In genomic region chr14:28419188-28419587, GRCm38 (mm10) we compare ENCODE assay signal across 27 mouse cellular contexts.
DNase-seq lines count a peak whose midpoint lies in the region; ATAC-seq and TF ChIP-seq lines count a peak whose summit lies in the region.
"Had no signal": no experiment of that assay in that cellular context is flagged by ENCODE, and none has a peak within 500 bp of the region (broad histone marks: within the 10 kb centered on the region; RNA-seq: fewer than 3 reads in every experiment).

No protein-coding gene starts in this region.

- no peaks in the 10 kb centered on the region for H3K27me3 ChIP-seq in forebrain, embryonic 14.5 days (replicated peaks; ENCODE audit: control insufficient read depth, insufficient read depth, low read length)
- H3K27me3 ChIP-seq in forebrain, embryonic 12.5 days = 0 out of 2 replicates have a peak, but pooled peaks cover 4% of the 10 kb centered on the region
- no peaks in the 10 kb centered on the region for H3K27me3 ChIP-seq in forebrain, postnatal 0 days (ENCODE audit: insufficient read depth, low read length)
- H3K27me3 ChIP-seq in forebrain, embryonic 11.5 days (ENCODE audit: control insufficient read depth, insufficient read depth, low read length) = no peaks in the 10 kb centered on the region; the same call in 1 of the 2 replicates
- peaks cover 4% of the 10 kb centered on the region; the same call in 1 of the 2 replicates for H3K27me3 ChIP-seq in limb, embryonic 10.5 days (ENCODE audit: low read depth, poor library complexity, severe bottlenecking)
- H3K27me3 ChIP-seq: CH12.LX; embryonic facial prominence, embryonic 13.5 days; hindbrain, embryonic 12.5 days; Patski had no signal

- no peak for TF ChIP-seq POLR2A in brain, embryonic 14.5 days (IDR thresholded peaks at IDR 0.05; ENCODE audit: borderline replicate concordance, extremely low read depth, insufficient read depth, insufficient read length, poor library complexity, severe bottlenecking)

- peak; percentile 68 for DNase-seq in forebrain, embryonic 14.5 days (ENCODE audit: low spot score)
- DNase-seq in forebrain, postnatal 0 days = peak; percentile 45
- no peak for DNase-seq in forebrain, embryonic 11.5 days (ENCODE audit: low spot score)
- DNase-seq in brain, embryonic 14.5 days (ENCODE audit: low read depth) = peak; percentile 65
- DNase-seq in limb, embryonic 10.5 days (ENCODE audit: low spot score) = no peak
- no peak for DNase-seq in embryo, embryonic 10 days (ENCODE audit: low spot score)
- DNase-seq: adrenal gland, postnatal 10 days; adrenal gland, postnatal 36 days; B cell, adult 2 months; cerebellum, adult 11-12 months; cerebellum, adult 8-10 months; cerebellum, postnatal 36 days; gastrocnemius, adult 2 months; gastrocnemius, postnatal 25 days; heart, adult 18-20 months; heart, postnatal 14 days; kidney, adult 8-10 months had no signal

- no peaks in the 10 kb centered on the region for H3K9me3 ChIP-seq in forebrain, embryonic 14.5 days (replicated peaks; ENCODE audit: control insufficient read depth, low read length)
- H3K9me3 ChIP-seq in forebrain, embryonic 12.5 days = no peaks in the 10 kb centered on the region
- no peaks in the 10 kb centered on the region for H3K9me3 ChIP-seq in forebrain, postnatal 0 days (ENCODE audit: low read length)
- no peaks in the 10 kb centered on the region for H3K9me3 ChIP-seq in forebrain, embryonic 11.5 days (ENCODE audit: control insufficient read depth, low read length)
- no peaks in the 10 kb centered on the region for H3K9me3 ChIP-seq in limb, embryonic 10.5 days (replicated peaks)
- H3K9me3 ChIP-seq: embryonic facial prominence, embryonic 13.5 days; heart, embryonic 13.5 days; hindbrain, embryonic 12.5 days; hindbrain, embryonic 15.5 days had no signal

- WGBS in forebrain, embryonic 14.5 days = 48% methylated on average over 9 of the region's 9 CpGs
- 65% methylated on average over 9 of the region's 9 CpGs for WGBS in forebrain, embryonic 12.5 days
- 29% methylated on average over 9 of the region's 9 CpGs for WGBS in forebrain, postnatal 0 days
- WGBS in forebrain, embryonic 11.5 days = 79% methylated on average over 9 of the region's 9 CpGs
- WGBS in limb, embryonic 10.5 days = 74% methylated on average over 9 of the region's 9 CpGs

- peaks cover 12% of the 10 kb centered on the region for H3K4me1 ChIP-seq in forebrain, embryonic 14.5 days (ENCODE audit: control insufficient read depth, insufficient read depth, low read length)
- H3K4me1 ChIP-seq in forebrain, embryonic 12.5 days = peaks cover 18% of the 10 kb centered on the region
- H3K4me1 ChIP-seq in forebrain, postnatal 0 days (ENCODE audit: insufficient read depth) = no peaks in the 10 kb centered on the region
- no peaks in the 10 kb centered on the region for H3K4me1 ChIP-seq in forebrain, embryonic 11.5 days (replicated peaks; ENCODE audit: control insufficient read depth, insufficient read depth, low read length)
- peaks cover 60% of the 10 kb centered on the region for H3K4me1 ChIP-seq in limb, embryonic 10.5 days

- H3K4me2 ChIP-seq in forebrain, embryonic 14.5 days (ENCODE audit: low read length) = no peak overlapping the region
- H3K4me2 ChIP-seq in forebrain, embryonic 12.5 days = no peak overlapping the region
- H3K4me2 ChIP-seq in forebrain, postnatal 0 days (ENCODE audit: low read depth) = no peak overlapping the region
- H3K4me2 ChIP-seq in forebrain, embryonic 11.5 days (ENCODE audit: low read depth, low read length, severe bottlenecking) = no peak overlapping the region
- H3K4me2 ChIP-seq: embryonic facial prominence, embryonic 13.5 days; heart, embryonic 13.5 days; hindbrain, embryonic 12.5 days; hindbrain, embryonic 15.5 days had no signal

- no peak for TF ChIP-seq CTCF in forebrain, postnatal 0 days (IDR thresholded peaks at IDR 0.05; ENCODE audit: low read depth)
- TF ChIP-seq CTCF in brain, embryonic 14.5 days (IDR thresholded peaks at IDR 0.05; ENCODE audit: borderline replicate concordance, extremely low read depth, insufficient read depth, insufficient read length) = no peak

- no peak overlapping the region for H3K4me3 ChIP-seq in forebrain, embryonic 14.5 days (ENCODE audit: low read depth, low read length)
- H3K4me3 ChIP-seq in forebrain, embryonic 12.5 days (replicated peaks) = no peak overlapping the region
- H3K4me3 ChIP-seq in forebrain, postnatal 0 days (ENCODE audit: low read depth, low read length) = no peak overlapping the region
- H3K4me3 ChIP-seq in forebrain, embryonic 11.5 days (ENCODE audit: low read depth, low read length) = no peak overlapping the region
- no peak overlapping the region for H3K4me3 ChIP-seq in limb, embryonic 10.5 days
- H3K4me3 ChIP-seq: embryonic facial prominence, embryonic 13.5 days; erythroblast, embryonic 14.5 days; gastrocnemius, adult 2 months; heart, embryonic 13.5 days; hindbrain, embryonic 12.5 days; hindbrain, embryonic 15.5 days had no signal

- no peak for ATAC-seq in forebrain, embryonic 14.5 days
- ATAC-seq in forebrain, embryonic 12.5 days (ENCODE audit: low FRiP score) = no peak
- peak; percentile 70 for ATAC-seq in forebrain, postnatal 0 days
- no peak for ATAC-seq in forebrain, embryonic 11.5 days (replicated peaks; ENCODE audit: low FRiP score)
- ATAC-seq: intestine, postnatal 0 days; Patski had no signal

- no peaks in the 10 kb centered on the region for H3K36me3 ChIP-seq in forebrain, embryonic 14.5 days (ENCODE audit: control insufficient read depth, insufficient read depth, low read length)
- H3K36me3 ChIP-seq in forebrain, embryonic 12.5 days (replicated peaks) = no peaks in the 10 kb centered on the region
- H3K36me3 ChIP-seq in forebrain, postnatal 0 days (ENCODE audit: insufficient read depth) = no peaks in the 10 kb centered on the region
- no peaks in the 10 kb centered on the region for H3K36me3 ChIP-seq in forebrain, embryonic 11.5 days (ENCODE audit: control insufficient read depth, insufficient read depth, low read length)
- no peaks in the 10 kb centered on the region for H3K36me3 ChIP-seq in limb, embryonic 10.5 days
- H3K36me3 ChIP-seq: embryonic facial prominence, embryonic 13.5 days; G1E; heart, embryonic 13.5 days; hindbrain, embryonic 12.5 days; hindbrain, embryonic 15.5 days had no signal

- no peak overlapping the region for H3K9ac ChIP-seq in forebrain, embryonic 14.5 days (ENCODE audit: low read length)
- no peak overlapping the region for H3K9ac ChIP-seq in forebrain, embryonic 12.5 days
- H3K9ac ChIP-seq in forebrain, postnatal 0 days = no peak overlapping the region
- H3K9ac ChIP-seq in forebrain, embryonic 11.5 days (ENCODE audit: low read length) = no peak overlapping the region
- H3K9ac ChIP-seq: embryonic facial prominence, embryonic 13.5 days; heart, embryonic 13.5 days; hindbrain, embryonic 12.5 days; hindbrain, embryonic 15.5 days had no signal

- no peak overlapping the region for H3K27ac ChIP-seq in forebrain, embryonic 14.5 days (ENCODE audit: low read depth, low read length)
- no peak overlapping the region for H3K27ac ChIP-seq in forebrain, embryonic 12.5 days
- H3K27ac ChIP-seq in forebrain, postnatal 0 days (ENCODE audit: low read depth, low read length) = no peak overlapping the region
- H3K27ac ChIP-seq in forebrain, embryonic 11.5 days (ENCODE audit: low read depth, low read length) = no peak overlapping the region
- H3K27ac ChIP-seq in limb, embryonic 10.5 days = peak overlapping the region; percentile 69; the same call in 1 of the 2 replicates
- H3K27ac ChIP-seq: embryonic facial prominence, embryonic 13.5 days; gastrocnemius, adult 2 months; heart, embryonic 13.5 days; hindbrain, embryonic 12.5 days; hindbrain, embryonic 15.5 days had no signal

Comparison
In these comparisons a context has a peak if more than half of its experiments do, and no peak if none do; other contexts are left out.
1. DNase-seq: peak in forebrain, embryonic 14.5 days (single experiment), forebrain, postnatal 0 days (single experiment) and brain, embryonic 14.5 days (single experiment); none in forebrain, embryonic 11.5 days (single experiment), limb, embryonic 10.5 days (single experiment) and embryo, embryonic 10 days (single experiment).